Mouse (Mus musculus) embryonic facial prominence, embryonic 14.5 days (tissue): ENCODE measurements at regions not wholly inside any gene's neighbourhood (a gene's known extent, or its start where the extent isn't known, plus 50 kb on each side); places are given as distances from the start of the nearest gene placed in this dataset.

ENCODE experiments used
- ATAC-seq: fragments of 200-750 bp; cut with Nextera tagmentation; 2 replicates; pipeline ENCODE4 v1.8.0; 2017; ENCODE audit warnings: low read depth, moderate number of reproducible peaks, moderate TSS enrichment
- DNase-seq: peaks from one replicate; pipeline ENCODE4 v3.0.0-alpha.2; 2015; ENCODE audit warnings: low spot score
- H3K27ac ChIP-seq: fragments of 300-500 bp; sonication (generic); replicated peaks from 2 replicates; pipeline ENCODE4 v1.5.1; 2014; ENCODE audit warnings: low read depth, mild to moderate bottlenecking, low read length, moderate library complexity
- H3K27me3 ChIP-seq: fragments of 300-500 bp; sonication (generic); replicated peaks from 2 replicates; pipeline ENCODE4 v1.6.1; 2014; ENCODE audit warnings: low read length; ENCODE audit not compliant: control insufficient read depth, insufficient read depth
- H3K36me3 ChIP-seq: fragments of 300-500 bp; sonication (generic); 2 replicates; pipeline ENCODE4 v1.6.1; 2014; ENCODE audit warnings: low read length, mixed read lengths; ENCODE audit not compliant: control insufficient read depth, insufficient read depth
- H3K4me1 ChIP-seq: fragments of 300-500 bp; sonication (generic); 2 replicates; pipeline ENCODE4 v1.6.1; 2014; ENCODE audit warnings: antibody characterized with exemption, low read length; ENCODE audit not compliant: control insufficient read depth, insufficient read depth
- H3K4me2 ChIP-seq: fragments of 300-500 bp; sonication (generic); 2 replicates; pipeline ENCODE4 v1.6.1; 2014; ENCODE audit warnings: low read depth, mild to moderate bottlenecking, low read length, moderate library complexity, mixed read lengths
- H3K4me3 ChIP-seq: fragments of 300-500 bp; sonication (generic); 2 replicates; pipeline ENCODE4 v1.5.1; 2014; ENCODE audit warnings: low read depth, mild to moderate bottlenecking, low read length
- H3K9ac ChIP-seq: fragments of 300-500 bp; sonication (generic); 2 replicates; pipeline ENCODE4 v1.6.1; 2014; ENCODE audit warnings: low read depth, mild to moderate bottlenecking, low read length, moderate library complexity, mixed read lengths
- H3K9me3 ChIP-seq: fragments of 300-500 bp; sonication (generic); 2 replicates; pipeline ENCODE4 v1.6.1; 2016; ENCODE audit warnings: low read length; ENCODE audit not compliant: control insufficient read depth
- WGBS: fragments of 180-500 bp; shearing (Covaris S2); extraction: QIAGEN DNeasy Blood & Tissue Kit; methylation state at CpG from one replicate; pipeline ENCODE4 v1.1.7; 2014; 5-methylcytosine and 5-hydroxymethylcytosine counted together

GRCm38 (mm10) chr15:59746290-59746689 lies 270.1 kb downstream of the 4933412E24Rik start:
- DNase-seq (no peak), ATAC-seq (no peak)
- H3K4me3 ChIP-seq = no peak overlapping the region
- 81% methylated on average over 9 of the region's 9 CpGs for WGBS
- no peaks in the 10 kb centered on the region for H3K9me3 ChIP-seq
- no peaks in the 10 kb centered on the region for H3K4me1 ChIP-seq
- H3K36me3 ChIP-seq = no peaks in the 10 kb centered on the region
- H3K27ac ChIP-seq = no peak overlapping the region
- no peak overlapping the region for H3K4me2 ChIP-seq
- no peaks in the 10 kb centered on the region for H3K27me3 ChIP-seq
- H3K9ac ChIP-seq = no peak overlapping the region

- no peak overlapping the region for H3K27ac ChIP-seq
- no peaks in the 10 kb centered on the region for H3K36me3 ChIP-seq
- H3K9me3 ChIP-seq = no peaks in the 10 kb centered on the region
- no peaks in the 10 kb centered on the region for H3K4me1 ChIP-seq
- 67% methylated on average over 5 of the region's 5 CpGs for WGBS
- H3K27me3 ChIP-seq = no peaks in the 10 kb centered on the region
- no peak for ATAC-seq
- H3K4me2 ChIP-seq = no peak overlapping the region
- no peak overlapping the region for H3K9ac ChIP-seq
- no peak for DNase-seq
- no peak overlapping the region for H3K4me3 ChIP-seq
Measured at GRCm38 (mm10) chr15:59744411-59744931, 271.9 kb downstream of the 4933412E24Rik start.

- no peak overlapping the region for H3K27ac ChIP-seq
- no peaks in the 10 kb centered on the region for H3K4me1 ChIP-seq
- H3K9ac ChIP-seq = no peak overlapping the region
- no peak overlapping the region for H3K4me2 ChIP-seq
- H3K4me3 ChIP-seq = no peak overlapping the region
- no peaks in the 10 kb centered on the region for H3K9me3 ChIP-seq
- no peaks in the 10 kb centered on the region for H3K36me3 ChIP-seq
- no peaks in the 10 kb centered on the region for H3K27me3 ChIP-seq
- ATAC-seq (no peak), DNase-seq (no peak)
- WGBS = 78% methylated on average over 5 of the region's 5 CpGs
Measured at GRCm38 (mm10) chr15:59739197-59739596, 277.2 kb downstream of the 4933412E24Rik start.

DNA sequence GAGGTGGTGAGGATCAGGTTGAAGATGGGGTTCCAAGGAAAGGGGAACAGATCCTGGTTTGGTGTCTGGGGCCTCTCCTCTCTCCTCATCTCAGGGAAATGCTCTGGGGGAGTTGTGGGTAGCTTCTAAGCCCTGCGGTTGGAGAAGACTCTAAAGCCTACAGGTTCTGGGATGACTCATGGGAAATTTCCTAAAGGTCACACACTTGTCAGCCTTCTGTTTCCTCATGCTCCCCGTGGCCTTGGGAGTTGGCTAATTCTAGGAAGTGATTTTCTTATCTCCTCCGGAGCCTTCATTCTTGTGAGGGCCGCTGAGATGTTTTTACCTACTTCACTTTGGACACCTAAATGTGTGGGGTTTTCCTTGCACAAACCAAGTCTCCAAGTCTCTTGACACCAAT lies 279.2 kb downstream of the 4933412E24Rik start:
- Histone ChIP-seq H3K4me1 (no peaks in the 10 kb centered on the region), H3K4me3 (no peak overlapping the region), H3K9me3 (no peaks in the 10 kb centered on the region), H3K36me3 (no peaks in the 10 kb centered on the region), H3K27ac (no peak overlapping the region), H3K4me2 (no peak overlapping the region), H3K9ac (no peak overlapping the region), H3K27me3 (no peaks in the 10 kb centered on the region)
- DNase-seq (no peak), ATAC-seq (no peak)
- WGBS = 80% methylated on average over 4 of the region's 4 CpGs

DNA sequence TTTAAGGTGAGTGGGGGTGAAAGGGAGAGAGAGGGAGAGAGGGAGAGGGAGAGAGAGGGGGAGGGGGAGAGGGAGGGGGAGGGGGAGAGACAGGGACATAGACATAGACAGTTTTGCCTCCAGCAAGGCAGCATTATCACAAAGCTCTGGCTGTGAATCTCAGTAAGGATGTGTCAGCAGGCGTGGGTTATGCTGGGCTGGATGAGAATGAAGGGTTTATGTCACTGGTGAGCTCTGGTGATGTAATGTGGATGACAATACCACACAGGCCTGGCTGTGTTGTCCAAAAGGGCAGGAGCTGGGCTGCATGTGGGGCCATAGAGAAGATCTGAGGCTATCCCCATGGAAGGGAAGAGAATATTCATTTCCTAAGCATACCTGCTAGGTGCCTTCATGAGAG lies 282.0 kb downstream of the 4933412E24Rik start:
- WGBS = 67% methylated on average over 1 of the region's 1 CpGs
- DNase-seq (no peak), ATAC-seq (no peak)
- Histone ChIP-seq H3K27me3 (no peaks in the 10 kb centered on the region), H3K36me3 (no peaks in the 10 kb centered on the region), H3K27ac (no peak overlapping the region), H3K9me3 (no peaks in the 10 kb centered on the region), H3K9ac (no peak overlapping the region), H3K4me3 (no peak overlapping the region), H3K4me2 (no peak overlapping the region), H3K4me1 (no peaks in the 10 kb centered on the region)

DNA sequence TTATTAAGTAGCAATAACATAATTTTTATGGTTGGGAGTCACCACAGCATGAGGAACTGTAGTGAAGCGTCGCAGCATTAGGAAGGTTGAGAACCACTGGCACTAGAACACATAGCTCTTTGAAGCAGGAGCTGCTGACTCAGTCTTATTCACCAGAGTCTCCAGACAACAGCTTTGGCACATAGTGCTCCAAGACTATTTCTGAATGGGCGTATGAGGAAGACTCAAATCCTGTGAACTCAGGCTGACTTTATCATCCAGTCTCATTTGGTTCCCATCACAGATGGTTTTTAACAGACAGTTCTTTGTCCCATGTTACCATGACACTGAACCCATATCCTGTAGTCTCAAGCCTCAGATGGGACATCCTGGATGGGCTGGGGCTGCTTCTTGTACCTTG lies 282.5 kb downstream of the 4933412E24Rik start:
- Histone ChIP-seq H3K4me2 (no peak overlapping the region), H3K27ac (no peak overlapping the region), H3K27me3 (no peaks in the 10 kb centered on the region), H3K36me3 (no peaks in the 10 kb centered on the region), H3K4me1 (no peaks in the 10 kb centered on the region), H3K4me3 (no peak overlapping the region), H3K9ac (no peak overlapping the region), H3K9me3 (no peaks in the 10 kb centered on the region)
- DNase-seq = no peak
- no peak for ATAC-seq
- WGBS = 82% methylated on average over 3 of the region's 3 CpGs

DNA sequence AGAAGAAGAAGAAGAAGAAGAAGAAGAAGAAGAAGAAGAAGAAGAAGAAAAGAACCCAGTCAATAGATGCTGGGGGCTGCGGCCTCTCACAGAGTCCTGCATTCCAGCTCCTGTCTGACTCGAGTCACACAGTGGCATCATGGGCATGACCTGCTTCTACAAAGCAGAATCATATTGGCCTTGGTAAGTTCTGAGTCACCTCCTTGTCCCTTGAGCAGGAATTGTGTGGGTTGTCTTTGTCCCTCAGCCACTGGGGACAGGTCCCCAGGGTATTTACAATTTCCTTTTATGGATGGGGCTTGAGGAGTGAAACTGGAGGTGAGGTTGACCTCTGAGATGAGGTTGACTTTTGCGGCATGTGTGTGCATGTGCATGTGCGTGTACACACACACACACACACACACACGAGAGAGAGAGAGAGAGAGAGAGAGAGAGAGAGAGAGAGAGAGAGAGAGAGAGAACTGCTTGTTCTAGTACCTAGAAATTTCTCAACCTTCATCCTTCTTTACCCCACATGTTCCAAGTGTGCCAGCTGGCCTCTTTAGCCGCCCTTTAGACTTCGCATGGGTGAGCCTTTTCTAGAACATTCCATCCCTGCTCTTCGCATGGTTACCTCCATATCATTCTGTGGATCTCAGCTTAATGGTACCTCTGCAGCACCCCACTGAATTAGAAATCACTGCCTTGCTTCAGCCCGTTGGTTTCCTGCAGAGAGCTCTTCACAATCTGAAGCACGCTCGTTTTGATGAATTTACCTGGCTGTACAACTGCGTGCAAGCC lies 283.2 kb downstream of the 4933412E24Rik start:
- ATAC-seq (no peak), DNase-seq (no peak)
- no peak overlapping the region for H3K4me3 ChIP-seq
- no peaks in the 10 kb centered on the region for H3K27me3 ChIP-seq
- H3K4me1 ChIP-seq = no peaks in the 10 kb centered on the region
- H3K9me3 ChIP-seq = no peaks in the 10 kb centered on the region
- H3K4me2 ChIP-seq = no peak overlapping the region
- H3K36me3 ChIP-seq = no peaks in the 10 kb centered on the region
- H3K27ac ChIP-seq = no peak overlapping the region
- 80% methylated on average over 12 of the region's 12 CpGs for WGBS
- H3K9ac ChIP-seq = no peak overlapping the region

DNA sequence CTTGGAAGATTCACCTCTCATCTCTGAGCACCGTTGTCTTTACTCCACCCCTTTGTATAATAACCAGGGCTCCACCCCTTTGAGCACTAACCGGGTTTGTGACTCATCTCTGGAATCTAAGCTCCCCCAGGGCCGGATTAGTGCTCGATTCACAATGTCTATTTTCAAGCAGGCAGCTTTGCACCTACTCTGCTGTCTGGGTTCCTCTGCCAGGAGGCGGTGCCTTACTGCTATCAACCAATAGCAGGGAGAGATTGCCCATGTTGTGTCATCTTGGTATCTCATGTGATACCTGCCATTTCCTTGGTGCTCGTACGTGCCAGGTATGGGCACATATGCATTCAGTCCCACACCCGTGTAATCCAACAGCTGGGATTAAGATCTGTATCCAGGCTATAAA lies 285.3 kb downstream of the 4933412E24Rik start:
- DNase-seq = no peak
- Histone ChIP-seq H3K9me3 (no peaks in the 10 kb centered on the region), H3K9ac (no peak overlapping the region), H3K27me3 (no peaks in the 10 kb centered on the region), H3K27ac (no peak overlapping the region), H3K4me1 (no peaks in the 10 kb centered on the region), H3K36me3 (no peaks in the 10 kb centered on the region), H3K4me3 (no peak overlapping the region), H3K4me2 (no peak overlapping the region)
- ATAC-seq = no peak
- WGBS = 73% methylated on average over 8 of the region's 8 CpGs
